Mouse (Mus musculus): ENCODE data around the gene Agap1. TPM values are rescaled to one million over a fixed set of nuclear protein-coding genes. Genes with fewer than 3 reads are reported as not detected.

Agap1 gene
- polyA plus RNA-seq, 1 experiment from 2014 or later, result 8.8 TPM

GRCm38 (mm10) chr1:89739067-89739774 lies 284.6 kb downstream of the Agap1 start:
- 96% methylated on average over 17 of the region's 17 CpGs for WGBS (ENCODE audit: missing documents)
- Histone ChIP-seq H3K36me3 (ENCODE audit: inconsistent target) (no peaks in the 10 kb centered on the region), H3K79me2 (ENCODE audit: inconsistent target) (no peaks in the 10 kb centered on the region), H3K4me3 (ENCODE audit: inconsistent target) (no peak overlapping the region), H3K27ac (no peak overlapping the region)

- WGBS (ENCODE audit: missing documents), result 86% methylated on average over 3 of the region's 3 CpGs
Observed at GRCm38 (mm10) chr1:89739775-89740099, 285.1 kb downstream of the Agap1 start.

GRCm38 (mm10) chr1:89742359-89742758 lies 287.8 kb downstream of the Agap1 start:
- no peaks in the 10 kb centered on the region for H3K79me2 ChIP-seq (ENCODE audit: inconsistent target)
- no peaks in the 10 kb centered on the region for H3K36me3 ChIP-seq (ENCODE audit: inconsistent target)
- no peak overlapping the region for H3K4me3 ChIP-seq (ENCODE audit: inconsistent target)
- WGBS (ENCODE audit: missing documents), result 29% methylated on average over 3 of the region's 3 CpGs
- H3K27ac ChIP-seq, result peak overlapping the region; percentile 50

More at GRCm38 (mm10) chr1:89739775-89740099, 285.1 kb downstream of the Agap1 start:
- H3K79me2 ChIP-seq (ENCODE audit: inconsistent target), result no peaks in the 10 kb centered on the region
- H3K4me3 ChIP-seq (ENCODE audit: inconsistent target), result no peak overlapping the region
- no peaks in the 10 kb centered on the region for H3K36me3 ChIP-seq (ENCODE audit: inconsistent target)
- no peak overlapping the region for H3K27ac ChIP-seq

- Histone ChIP-seq H3K27ac (no peak overlapping the region), H3K4me3 (ENCODE audit: inconsistent target) (no peak overlapping the region), H3K79me2 (ENCODE audit: inconsistent target) (no peaks in the 10 kb centered on the region), H3K36me3 (ENCODE audit: inconsistent target) (no peaks in the 10 kb centered on the region)
- 92% methylated on average over 3 of the region's 3 CpGs for WGBS (ENCODE audit: missing documents)
Observed at GRCm38 (mm10) chr1:89746171-89746570, 291.6 kb downstream of the Agap1 start.

- Histone ChIP-seq H3K27ac (no peak overlapping the region), H3K36me3 (ENCODE audit: inconsistent target) (no peaks in the 10 kb centered on the region), H3K79me2 (ENCODE audit: inconsistent target) (no peaks in the 10 kb centered on the region), H3K4me3 (ENCODE audit: inconsistent target) (no peak overlapping the region)
Observed at GRCm38 (mm10) chr1:89749666-89750065, 295.1 kb downstream of the Agap1 start.

- 56% methylated on average over 9 of the region's 9 CpGs for WGBS (ENCODE audit: missing documents)
- no peak overlapping the region for H3K4me3 ChIP-seq (ENCODE audit: inconsistent target)
- no peak overlapping the region for H3K27ac ChIP-seq
- no peaks in the 10 kb centered on the region for H3K79me2 ChIP-seq (ENCODE audit: inconsistent target)
- no peaks in the 10 kb centered on the region for H3K36me3 ChIP-seq (ENCODE audit: inconsistent target)
Observed at GRCm38 (mm10) chr1:89750495-89750894, 295.9 kb downstream of the Agap1 start.

GRCm38 (mm10) chr1:89750921-89751320 lies 296.3 kb downstream of the Agap1 start:
- 82% methylated on average over 21 of the region's 21 CpGs for WGBS (ENCODE audit: missing documents)
- Histone ChIP-seq H3K36me3 (ENCODE audit: inconsistent target) (no peaks in the 10 kb centered on the region), H3K79me2 (ENCODE audit: inconsistent target) (no peaks in the 10 kb centered on the region), H3K4me3 (ENCODE audit: inconsistent target) (no peak overlapping the region), H3K27ac (no peak overlapping the region)

- 98% methylated on average over 11 of the region's 11 CpGs for WGBS (ENCODE audit: missing documents)
- H3K79me2 ChIP-seq (ENCODE audit: inconsistent target), result no peaks in the 10 kb centered on the region
- H3K27ac ChIP-seq, result no peak overlapping the region
- no peaks in the 10 kb centered on the region for H3K36me3 ChIP-seq (ENCODE audit: inconsistent target)
- no peak overlapping the region for H3K4me3 ChIP-seq (ENCODE audit: inconsistent target)
Observed at GRCm38 (mm10) chr1:89751344-89751743, 296.7 kb downstream of the Agap1 start.

GRCm38 (mm10) chr1:89752659-89753058 lies 298.1 kb downstream of the Agap1 start:
- WGBS (ENCODE audit: missing documents), result 100% methylated on average over 3 of the region's 3 CpGs
- no peak overlapping the region for H3K27ac ChIP-seq

GRCm38 (mm10) chr1:89755358-89755757 lies 300.8 kb downstream of the Agap1 start:
- Histone ChIP-seq H3K27ac (no peak overlapping the region), H3K79me2 (ENCODE audit: inconsistent target) (no peaks in the 10 kb centered on the region), H3K36me3 (ENCODE audit: inconsistent target) (no peaks in the 10 kb centered on the region), H3K4me3 (ENCODE audit: inconsistent target) (no peak overlapping the region)
- WGBS (ENCODE audit: missing documents), result 94% methylated on average over 12 of the region's 12 CpGs

More at GRCm38 (mm10) chr1:89752659-89753058, 298.1 kb downstream of the Agap1 start:
- Histone ChIP-seq H3K79me2 (ENCODE audit: inconsistent target) (no peaks in the 10 kb centered on the region), H3K4me3 (ENCODE audit: inconsistent target) (no peak overlapping the region), H3K36me3 (ENCODE audit: inconsistent target) (no peaks in the 10 kb centered on the region)

GRCm38 (mm10) chr1:89756387-89756786 lies 301.8 kb downstream of the Agap1 start:
- WGBS (ENCODE audit: missing documents), result 97% methylated on average over 8 of the region's 8 CpGs
- Histone ChIP-seq H3K36me3 (ENCODE audit: inconsistent target) (no peaks in the 10 kb centered on the region), H3K27ac (no peak overlapping the region), H3K79me2 (ENCODE audit: inconsistent target) (no peaks in the 10 kb centered on the region), H3K4me3 (ENCODE audit: inconsistent target) (no peak overlapping the region)

GRCm38 (mm10) chr1:89757545-89757944 lies 302.9 kb downstream of the Agap1 start:
- Histone ChIP-seq H3K79me2 (ENCODE audit: inconsistent target) (no peaks in the 10 kb centered on the region), H3K4me3 (ENCODE audit: inconsistent target) (no peak overlapping the region), H3K27ac (no peak overlapping the region), H3K36me3 (ENCODE audit: inconsistent target) (no peaks in the 10 kb centered on the region)
- WGBS (ENCODE audit: missing documents), result 80% methylated on average over 3 of the region's 3 CpGs

GRCm38 (mm10) chr1:89763912-89764311 lies 309.3 kb downstream of the Agap1 start:
- no peak overlapping the region for H3K27ac ChIP-seq
- H3K79me2 ChIP-seq (ENCODE audit: inconsistent target), result no peaks in the 10 kb centered on the region
- no peaks in the 10 kb centered on the region for H3K36me3 ChIP-seq (ENCODE audit: inconsistent target)
- 92% methylated on average over 3 of the region's 3 CpGs for WGBS (ENCODE audit: missing documents)
- H3K4me3 ChIP-seq (ENCODE audit: inconsistent target), result no peak overlapping the region

GRCm38 (mm10) chr1:89766891-89767290 lies 312.3 kb downstream of the Agap1 start:
- Histone ChIP-seq H3K79me2 (ENCODE audit: inconsistent target) (no peaks in the 10 kb centered on the region), H3K27ac (no peak overlapping the region), H3K36me3 (ENCODE audit: inconsistent target) (no peaks in the 10 kb centered on the region), H3K4me3 (ENCODE audit: inconsistent target) (no peak overlapping the region)
- WGBS (ENCODE audit: missing documents), result 91% methylated on average over 8 of the region's 8 CpGs

GRCm38 (mm10) chr1:89769641-89770040 lies 315.0 kb downstream of the Agap1 start:
- no peak overlapping the region for H3K4me3 ChIP-seq (ENCODE audit: inconsistent target)
- H3K79me2 ChIP-seq (ENCODE audit: inconsistent target), result no peaks in the 10 kb centered on the region
- WGBS (ENCODE audit: missing documents), result 93% methylated on average over 4 of the region's 4 CpGs
- H3K27ac ChIP-seq, result no peak overlapping the region
- no peaks in the 10 kb centered on the region for H3K36me3 ChIP-seq (ENCODE audit: inconsistent target)

- 82% methylated on average over 1 of the region's 1 CpGs for WGBS (ENCODE audit: missing documents)
- no peak overlapping the region for H3K27ac ChIP-seq
- no peaks in the 10 kb centered on the region for H3K79me2 ChIP-seq (ENCODE audit: inconsistent target)
- H3K36me3 ChIP-seq (ENCODE audit: inconsistent target), result no peaks in the 10 kb centered on the region
- H3K4me3 ChIP-seq (ENCODE audit: inconsistent target), result no peak overlapping the region
Observed at GRCm38 (mm10) chr1:89770298-89770697, 315.7 kb downstream of the Agap1 start.

All from macrophage (primary cell).